Mouse (Mus musculus) right cerebral cortex, postnatal 14 days (tissue): Measurements from ENCODE around the gene Zfp449.

Source experiments
- DNase-seq: peaks from one replicate; pipeline ENCODE4 v3.0.0; 2022

The Zfp449 gene

GRCm38 (mm10) chrX:56346176-56346931 is at the start of gene Zfp449:
Zfp449 (plus strand) TSS chrX:56346400.
- DNase-seq, result peak; percentile 82

GRCm38 (mm10) chrX:56307597-56307996 is 38.6 kb upstream of the Zfp449 start:
- no peak for DNase-seq

DNA sequence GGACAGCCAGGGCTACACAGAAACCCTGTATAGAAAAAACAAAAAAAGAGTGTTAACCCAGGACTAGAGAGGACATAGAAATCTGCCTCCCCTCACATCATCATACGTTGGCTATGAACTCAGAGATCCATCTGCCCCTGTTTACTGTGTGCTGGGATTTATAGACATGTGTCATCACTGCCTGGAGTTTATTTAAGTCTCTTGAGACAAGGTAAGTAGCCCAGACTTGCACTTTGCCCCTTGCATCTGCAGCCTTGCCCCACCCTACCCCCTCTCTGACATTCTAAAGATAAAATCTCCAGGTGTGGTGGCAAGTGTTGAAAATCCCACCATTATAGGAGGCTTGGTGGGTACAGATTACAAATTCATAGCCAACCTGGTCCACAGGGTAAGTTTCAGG is 33.4 kb upstream of the Zfp449 start:
- no peak for DNase-seq

DNA sequence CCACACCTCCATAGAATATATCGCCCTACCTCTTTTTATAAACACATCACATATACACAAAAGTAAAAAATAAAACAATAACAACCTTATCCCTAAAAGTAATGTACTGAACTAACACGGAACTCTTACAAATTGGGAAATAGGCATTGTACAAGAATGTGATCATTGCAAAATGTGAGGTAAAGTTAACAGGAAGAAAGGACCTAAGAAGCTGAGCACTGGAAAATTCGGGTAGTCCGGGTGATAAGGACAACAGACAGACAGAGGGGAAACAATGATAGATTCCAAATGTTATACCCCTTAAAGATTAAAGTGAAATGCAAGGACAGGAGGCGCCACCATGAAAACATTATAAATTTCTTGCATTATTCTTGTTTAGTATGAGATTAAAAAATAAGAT is 24.1 kb upstream of the Zfp449 start:
- DNase-seq, result no peak

DNA sequence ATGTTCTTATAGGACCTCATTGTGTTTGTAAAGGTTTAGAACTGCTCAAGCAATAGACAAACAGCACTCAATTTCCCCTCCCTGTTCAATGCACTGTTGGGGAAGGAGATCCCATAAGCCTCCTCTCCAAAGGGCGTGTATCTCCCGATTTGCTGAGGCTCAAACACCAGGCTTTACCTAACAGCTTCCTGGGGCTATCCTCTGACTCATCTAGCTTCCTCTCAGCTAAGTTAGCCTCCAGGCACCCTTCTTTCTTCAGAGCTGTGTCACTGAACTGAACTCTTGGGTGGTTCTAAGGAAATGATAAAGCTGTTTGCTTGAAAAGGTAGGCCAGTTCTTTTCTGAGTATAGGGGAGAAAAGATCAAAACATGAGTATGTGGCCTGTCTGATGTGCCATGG is 23.5 kb upstream of the Zfp449 start:
- DNase-seq, result no peak

DNA sequence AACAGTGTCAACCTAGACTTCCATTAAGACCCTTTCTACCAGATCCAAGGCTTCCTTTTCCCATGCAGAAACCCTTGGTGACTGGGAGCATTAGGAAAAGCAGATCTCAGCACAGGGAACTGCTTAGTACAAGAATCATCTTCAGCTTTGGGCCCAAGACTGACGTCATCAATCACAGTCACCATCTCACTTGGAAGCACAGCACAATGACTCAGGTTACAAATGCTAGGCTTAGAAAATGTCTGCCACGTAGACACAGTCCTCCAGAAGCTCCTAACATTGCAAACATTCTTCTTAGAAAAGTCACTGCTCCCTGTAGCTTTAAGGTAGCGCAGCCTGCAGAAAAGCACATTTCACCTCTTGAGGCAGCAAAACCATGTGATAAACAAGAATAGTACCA is 14.2 kb upstream of the Zfp449 start:
- DNase-seq, result no peak

GRCm38 (mm10) chrX:56340305-56340704 is 5.9 kb upstream of the Zfp449 start:
- DNase-seq, result peak; percentile 17

DNA sequence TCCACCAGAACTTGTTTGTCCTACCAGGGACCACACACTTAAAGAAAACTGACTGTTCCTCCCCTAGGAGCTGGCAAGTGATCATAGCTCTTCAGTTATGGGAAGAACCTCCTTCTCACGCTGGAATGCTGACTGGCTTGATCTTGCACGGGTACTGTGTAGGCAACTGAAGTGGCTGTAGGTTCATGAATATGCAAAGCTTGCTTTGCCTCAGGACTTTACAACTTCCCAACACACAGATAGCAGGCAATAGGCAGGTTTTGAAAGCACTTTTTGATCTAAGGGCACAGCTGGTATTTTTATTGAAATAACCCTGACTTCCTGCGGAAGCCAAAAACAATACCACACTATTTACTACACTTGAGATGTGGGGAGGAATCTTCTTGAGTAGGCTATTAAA is 3.3 kb upstream of the Zfp449 start:
- no peak for DNase-seq

DNA sequence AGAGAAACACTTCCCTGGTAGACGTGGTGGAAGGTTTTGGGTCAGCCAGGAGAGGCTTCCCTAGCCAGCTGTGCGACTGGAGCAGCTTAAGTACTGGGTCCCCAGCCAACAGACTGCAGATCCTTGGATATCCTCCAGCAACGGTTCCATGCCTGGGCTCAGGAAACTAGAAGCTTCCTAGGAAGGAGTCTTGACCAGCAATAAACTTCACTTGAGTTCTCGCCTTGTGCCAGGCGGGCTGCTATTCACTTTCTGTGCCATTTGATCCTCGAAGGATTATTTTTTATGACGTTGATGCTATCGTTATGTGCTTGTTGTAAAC is 693 bp downstream of the Zfp449 start:
- DNase-seq, result peak; percentile 16

GRCm38 (mm10) chrX:56374431-56375128 is 28.4 kb downstream of the Zfp449 start, which contains the start of gene Smim10l2a:
Smim10l2a (plus strand) TSS chrX:56374586.
- DNase-seq, result peak; percentile 40

DNA sequence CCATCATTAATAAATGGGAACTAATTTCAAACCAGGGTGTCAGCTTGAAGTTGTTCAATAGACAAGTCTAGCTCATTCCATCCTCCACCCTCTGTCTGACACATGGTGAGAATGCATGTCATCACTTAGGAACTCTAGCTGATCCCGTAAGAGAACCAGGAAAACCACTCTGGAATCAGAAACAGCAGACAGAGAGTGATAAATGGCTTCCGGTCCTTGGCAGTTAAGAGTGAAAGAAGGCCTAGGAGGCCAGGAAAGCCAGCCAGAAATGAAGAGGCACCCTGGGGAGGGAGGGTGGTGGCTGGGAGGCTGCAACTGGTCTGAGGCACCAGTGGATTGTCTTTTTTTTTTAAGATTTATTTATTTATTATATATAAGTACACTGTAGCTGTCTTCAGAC is 34.7 kb downstream of the Zfp449 start:
- no peak for DNase-seq

DNA sequence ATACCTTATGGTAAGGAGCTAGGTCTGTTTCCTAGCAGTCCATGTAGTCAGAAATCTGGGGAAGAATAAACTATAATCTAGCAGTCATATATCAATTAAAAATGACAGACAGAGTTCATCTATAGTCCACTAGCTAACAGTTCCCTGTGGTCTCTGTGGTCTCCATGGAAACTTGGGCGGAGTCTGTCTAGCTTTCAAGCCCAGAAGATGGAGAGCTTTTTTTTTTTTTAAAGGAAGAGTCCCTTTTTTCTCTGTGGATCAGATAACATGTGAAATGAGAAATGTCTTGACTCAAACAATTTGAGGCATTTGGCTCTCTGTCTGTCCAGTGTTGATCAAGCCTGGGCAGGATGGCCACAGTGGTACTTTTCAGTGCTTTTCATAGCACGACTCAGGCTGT is 37.9 kb downstream of the Zfp449 start:
- DNase-seq, result no peak

DNA sequence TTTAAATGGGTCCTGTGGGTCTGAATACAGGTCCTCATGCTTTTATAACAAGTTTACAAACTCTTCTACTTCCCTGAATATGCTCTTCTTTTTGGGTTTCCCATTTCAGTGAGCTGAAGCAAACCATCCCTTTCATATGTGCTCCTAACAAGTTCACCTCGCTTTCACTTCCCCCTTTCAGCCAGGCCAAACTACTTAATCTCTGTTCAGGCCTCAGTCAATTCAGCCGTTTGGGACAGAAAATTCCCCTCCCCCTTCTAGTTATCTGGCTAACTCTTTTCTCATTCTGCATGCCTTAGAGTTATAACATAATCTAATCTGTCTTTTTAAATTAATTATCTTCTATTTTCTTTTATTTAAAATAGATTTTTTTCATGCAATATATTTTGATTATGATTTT is 58.4 kb downstream of the Zfp449 start:
- no peak for DNase-seq

DNA sequence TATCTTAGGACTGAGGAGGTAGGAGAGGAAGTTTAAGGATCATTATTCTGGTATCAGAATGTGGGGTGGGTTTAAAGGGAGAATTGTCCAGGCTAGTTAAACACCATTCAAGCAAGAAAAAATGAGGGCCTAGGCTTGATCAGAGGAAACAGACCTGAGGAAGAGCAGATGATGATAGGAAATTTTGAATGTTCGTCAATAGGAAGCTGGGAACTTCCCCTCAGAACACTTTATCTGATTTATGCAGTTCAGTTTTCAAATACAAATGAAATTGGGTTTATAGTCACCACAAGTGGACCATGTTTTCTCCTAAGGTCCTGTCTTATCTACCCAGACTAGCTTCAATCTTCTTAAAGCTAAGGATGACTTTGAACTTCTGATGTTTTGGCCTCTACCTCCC is 59.3 kb downstream of the Zfp449 start:
- DNase-seq, result no peak

- DNase-seq, result no peak
These were observed 59.9 kb downstream of the Zfp449 start for GRCm38 (mm10) chrX:56406128-56406527.
